In genomic region chr3:41504867-41505266, GRCm38 (mm10) we compare ENCODE assay signal across 30 mouse cellular contexts.
"Had no signal": no experiment of that assay in that cellular context is flagged by ENCODE, and none has a peak within 500 bp of the region (broad histone marks: within the 10 kb centered on the region; RNA-seq: fewer than 3 reads in every experiment).

No protein-coding gene starts in this region.

- H3K27ac ChIP-seq: heart, embryonic 13.5 days; heart, embryonic 15.5 days; hindbrain, embryonic 10.5 days; hindbrain, embryonic 12.5 days; hindbrain, embryonic 13.5 days; hindbrain, embryonic 14.5 days; hindbrain, embryonic 15.5 days; hindbrain, postnatal 0 days; intestine, embryonic 15.5 days; kidney, embryonic 15.5 days; kidney, postnatal 0 days; layer of hippocampus, adult 2 months; left cerebral cortex, adult 2 months had no signal

- H3K27me3 ChIP-seq: heart, embryonic 12.5 days; heart, embryonic 13.5 days; heart, embryonic 15.5 days; hindbrain, embryonic 12.5 days; hindbrain, embryonic 13.5 days; hindbrain, embryonic 15.5 days; intestine, embryonic 15.5 days; kidney, embryonic 15.5 days had no signal

- H3K4me1 ChIP-seq: heart, embryonic 12.5 days; heart, embryonic 13.5 days; heart, embryonic 15.5 days; hindbrain, embryonic 12.5 days; hindbrain, embryonic 13.5 days; hindbrain, embryonic 15.5 days; intestine, embryonic 15.5 days had no signal

- H3K9me3 ChIP-seq: heart, embryonic 13.5 days; heart, embryonic 15.5 days; hindbrain, embryonic 10.5 days; hindbrain, embryonic 12.5 days; hindbrain, embryonic 13.5 days; hindbrain, embryonic 15.5 days; intestine, embryonic 15.5 days; kidney, embryonic 15.5 days had no signal

- H3K9ac ChIP-seq: heart, embryonic 12.5 days; heart, embryonic 13.5 days; heart, embryonic 15.5 days; hindbrain, embryonic 12.5 days; hindbrain, embryonic 13.5 days; hindbrain, embryonic 14.5 days; hindbrain, embryonic 15.5 days; intestine, embryonic 15.5 days; kidney, embryonic 15.5 days had no signal

- H3K36me3 ChIP-seq: heart, embryonic 12.5 days; heart, embryonic 13.5 days; heart, embryonic 15.5 days; hindbrain, embryonic 10.5 days; hindbrain, embryonic 12.5 days; hindbrain, embryonic 13.5 days; hindbrain, embryonic 15.5 days; intestine, embryonic 15.5 days; kidney, embryonic 15.5 days had no signal

- DNase-seq: heart, postnatal 10 days; heart, postnatal 14 days; heart, postnatal 36 days; heart, postnatal 4 days; kidney, adult 11 months; kidney, adult 18-20 months; kidney, adult 2 months; kidney, adult 8-10 months; kidney, adult 9 months; kidney, postnatal 10 days; kidney, postnatal 14 days; kidney, postnatal 25 days; kidney, postnatal 36 days; kidney, postnatal 4 days; layer of hippocampus, adult 9-11 months; layer of hippocampus, postnatal 36 days had no signal

- H3K4me3 ChIP-seq: heart, embryonic 12.5 days; heart, embryonic 13.5 days; heart, embryonic 15.5 days; hindbrain, embryonic 10.5 days; hindbrain, embryonic 12.5 days; hindbrain, embryonic 13.5 days; hindbrain, embryonic 15.5 days; intestine, embryonic 15.5 days; kidney, embryonic 15.5 days; layer of hippocampus, adult 2 months; left cerebral cortex, adult 2 months had no signal
